Mouse (Mus musculus): ENCODE results near the gene Blnk. TPM values are rescaled to one million over a fixed set of nuclear protein-coding genes. Genes with fewer than 3 reads are reported as not detected.

The Blnk gene
- 1.1 TPM for polyA plus RNA-seq (2014; fragmentation: Illumina TruSeq; extraction: RNeasy Lipid Tissue Mini Kit (QIAGEN cat#74804); ENCODE audit: low read depth, low replicate concordance)

DNA sequence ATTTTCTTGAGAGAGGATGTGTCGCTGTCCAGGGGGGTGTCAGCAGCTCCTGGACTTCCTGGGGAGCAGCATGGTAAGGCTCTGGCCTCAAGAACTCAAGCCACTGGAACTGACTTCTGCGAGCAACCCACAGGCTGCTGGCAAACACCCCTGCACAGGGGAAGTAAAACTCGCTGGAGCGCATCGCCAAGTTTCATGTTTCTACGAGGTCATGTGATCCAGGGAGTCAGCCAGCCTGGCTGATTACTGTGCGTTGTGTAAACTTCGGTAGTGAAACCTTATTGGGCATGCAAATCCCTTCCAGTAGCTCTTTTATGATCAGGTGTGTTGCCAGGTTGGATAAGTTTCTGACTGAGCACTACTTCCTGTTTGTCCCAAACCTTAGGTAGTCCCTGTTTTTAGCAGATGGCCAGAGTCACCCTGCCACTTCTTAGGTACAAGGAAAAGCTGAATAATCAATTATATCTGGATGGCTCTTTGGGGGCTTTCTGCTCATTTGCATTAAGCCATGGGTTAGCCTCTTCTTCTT, at the start of gene Blnk:
Blnk (minus strand) TSS at position 479 of the 529 bp plus-strand sequence.

DNA sequence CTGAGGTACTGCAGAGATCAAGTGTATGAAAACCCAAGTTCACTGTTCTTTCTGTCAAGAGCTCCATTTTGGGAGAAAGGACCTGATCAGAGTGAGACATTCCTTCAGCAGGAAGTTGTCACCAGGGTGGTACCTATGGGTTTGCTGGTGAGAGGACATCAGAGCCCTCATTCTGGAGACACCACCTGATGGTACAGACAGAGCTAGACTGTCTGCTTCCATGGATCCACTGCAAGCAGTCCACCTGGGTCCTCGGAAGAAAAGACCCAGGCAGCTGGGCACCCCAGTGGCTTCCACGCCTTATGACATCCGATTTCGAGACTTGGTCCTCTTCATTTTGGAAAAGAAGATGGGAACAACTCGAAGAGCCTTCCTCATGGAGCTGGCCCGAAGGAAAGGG, 34.9 kb upstream of the Blnk start, which contains the start of gene Dntt:
Dntt (plus strand) TSS at position 57 of the 400 bp plus-strand sequence.

DNA sequence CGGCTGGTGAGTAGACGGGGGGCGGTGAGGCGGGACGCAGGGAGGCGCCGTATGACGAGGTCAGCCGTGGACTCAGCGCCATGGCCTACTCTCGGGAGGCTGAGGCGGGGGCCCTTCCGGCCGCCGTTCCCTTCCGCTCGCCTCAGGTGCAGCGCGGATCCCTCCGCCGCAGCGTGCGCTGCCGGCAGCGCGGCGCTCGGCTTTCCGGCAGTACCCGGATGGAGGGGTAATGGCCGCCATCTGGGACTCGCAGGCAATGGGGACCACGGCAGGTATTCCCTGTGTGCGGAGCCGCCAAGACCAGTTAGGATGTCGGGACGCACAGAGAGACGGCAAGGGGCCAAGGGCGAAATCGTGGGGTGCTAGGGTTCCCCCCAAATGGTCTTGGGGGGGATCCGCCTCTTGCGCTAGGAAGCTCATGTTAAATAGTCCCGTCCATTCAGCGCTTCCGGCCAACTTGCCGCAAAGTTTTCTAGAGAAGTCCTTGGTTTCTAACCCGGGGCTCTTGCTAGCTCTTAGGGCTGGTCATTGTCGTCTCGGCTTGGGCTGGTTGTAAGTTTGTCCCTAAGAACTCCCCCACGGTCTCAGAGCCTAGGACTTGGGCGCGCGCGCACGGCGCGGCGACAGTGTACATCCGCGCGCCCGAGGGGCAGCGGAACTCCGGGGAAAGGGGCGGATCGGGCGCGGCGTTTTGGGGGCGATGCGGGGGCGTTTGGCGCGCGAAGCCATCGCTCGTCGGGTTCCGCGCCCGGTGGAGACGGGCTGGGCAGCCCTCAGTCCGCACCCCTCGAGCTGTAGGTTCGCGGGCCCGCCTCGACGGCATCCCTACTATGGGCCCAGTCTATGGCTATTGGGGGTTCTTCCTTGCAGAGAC, 99.6 kb downstream of the Blnk start, which contains the start of gene Zfp518a:
Zfp518a (plus strand) TSS at position 187 of the 874 bp plus-strand sequence.

Other genes with a start within 250 kb of the Blnk start
- gene Cc2d2b, start 245.8 kb downstream of the Blnk start, polyA plus RNA-seq (2014; fragmentation: Illumina TruSeq; extraction: RNeasy Lipid Tissue Mini Kit (QIAGEN cat#74804); ENCODE audit: low read depth, low replicate concordance), result 57.5 TPM
- gene Ccnj, start 163.3 kb downstream of the Blnk start, polyA plus RNA-seq (2014; fragmentation: Illumina TruSeq; extraction: RNeasy Lipid Tissue Mini Kit (QIAGEN cat#74804); ENCODE audit: low read depth, low replicate concordance), result 2.3 TPM
- 56.0 TPM for gene Zfp518a, start 99.8 kb downstream of the Blnk start, polyA plus RNA-seq (2014; fragmentation: Illumina TruSeq; extraction: RNeasy Lipid Tissue Mini Kit (QIAGEN cat#74804); ENCODE audit: low read depth, low replicate concordance)
- gene Dntt, start 34.7 kb upstream of the Blnk start, polyA plus RNA-seq (2014; fragmentation: Illumina TruSeq; extraction: RNeasy Lipid Tissue Mini Kit (QIAGEN cat#74804); ENCODE audit: low read depth, low replicate concordance), result 0.66 TPM
- gene Opalin, start 82.6 kb upstream of the Blnk start, polyA plus RNA-seq (2014; fragmentation: Illumina TruSeq; extraction: RNeasy Lipid Tissue Mini Kit (QIAGEN cat#74804); ENCODE audit: low read depth, low replicate concordance), result not detected
- gene Tll2, start 212.3 kb upstream of the Blnk start, polyA plus RNA-seq (2014; fragmentation: Illumina TruSeq; extraction: RNeasy Lipid Tissue Mini Kit (QIAGEN cat#74804); ENCODE audit: low read depth, low replicate concordance), result 0.10 TPM

Data from testis, adult 10 weeks (tissue).